Mouse (Mus musculus) forebrain, postnatal 0 days (tissue): Measurements from ENCODE around the gene Sema4d. TPM values are rescaled to one million over a fixed set of nuclear protein-coding genes. Genes with fewer than 3 reads are reported as not detected.

Experiments
- ATAC-seq: fragments of 200-750 bp; cut with Nextera tagmentation; 2 replicates; pipeline ENCODE4 v1.8.0; 2017; ENCODE audit warnings: mild to moderate bottlenecking, moderate library complexity
- DNase-seq: peaks from one replicate; pipeline ENCODE4 v3.0.0-alpha.2; 2015
- H3K27ac ChIP-seq: fragments of 300-500 bp; sonication (generic); 2 replicates; pipeline ENCODE4 v1.5.1; 2014; ENCODE audit warnings: low read depth, mild to moderate bottlenecking, antibody characterized with exemption, low read length, moderate library complexity, mixed read lengths
- H3K27me3 ChIP-seq: fragments of 300-500 bp; sonication (generic); 2 replicates; pipeline ENCODE4 v1.6.1; 2014; ENCODE audit warnings: mild to moderate bottlenecking, low read length, mixed read lengths; ENCODE audit not compliant: insufficient read depth
- H3K36me3 ChIP-seq: fragments of 300-500 bp; sonication (generic); 2 replicates; pipeline ENCODE4 v1.6.1; 2014; ENCODE audit warnings: mild to moderate bottlenecking, moderate library complexity; ENCODE audit not compliant: insufficient read depth
- H3K4me1 ChIP-seq: fragments of 300-500 bp; sonication (generic); 2 replicates; pipeline ENCODE4 v1.6.1; 2014; ENCODE audit warnings: antibody characterized with exemption; ENCODE audit not compliant: insufficient read depth
- H3K4me2 ChIP-seq: fragments of 300-500 bp; sonication (generic); 2 replicates; pipeline ENCODE4 v1.6.1; 2014; ENCODE audit warnings: low read depth, mild to moderate bottlenecking, moderate library complexity
- H3K4me3 ChIP-seq: fragments of 300-500 bp; sonication (generic); 2 replicates; pipeline ENCODE4 v1.5.1; 2014; ENCODE audit warnings: low read depth, low read length, mixed read lengths
- H3K9ac ChIP-seq: fragments of 300-500 bp; sonication (generic); 2 replicates; pipeline ENCODE4 v1.6.1; 2014; ENCODE audit warnings: mild to moderate bottlenecking
- H3K9me3 ChIP-seq: fragments of 300-500 bp; sonication (generic); 2 replicates; pipeline ENCODE4 v1.6.1; 2016; ENCODE audit warnings: low read length
- CTCF ChIP-seq: sonication (generic); IDR thresholded peaks from 2 replicates; pipeline ENCODE4 v1.5.1; 2016; ENCODE audit warnings: antibody characterized with exemption, control low read depth, low read depth
- WGBS: fragments of 180-500 bp; shearing (Covaris S2); extraction: QIAGEN DNeasy Blood & Tissue Kit; methylation state at CpG from one replicate; pipeline ENCODE4 v1.1.7; 2014; 5-methylcytosine and 5-hydroxymethylcytosine counted together
- polyA plus RNA-seq: library from polyadenylated mRNA; unstranded; fragments of >200 nt; fragmentation: Nextera tagmentation; extraction: Ambion mirVana; gene quantifications from 2 replicates; pipeline ENCODE4 v1.2.1, GENCODE M21; 2015
- total RNA-seq: library from RNA; depleted of rRNA; stranded (reverse); fragments of >200 nt; gene quantifications from 2 replicates; pipeline ENCODE4 v1.2.3, GENCODE M21; 2014

Gene Sema4d
- total and polyA plus RNA-seq, 2 experiments from 2014 or later = 14.2 to 16.5 TPM

GRCm38 (mm10) chr13:51743855-51744254 lies 49.7 kb downstream of the Sema4d start:
- H3K9ac ChIP-seq = no peak overlapping the region
- no peak overlapping the region for H3K4me3 ChIP-seq
- no peaks in the 10 kb centered on the region for H3K9me3 ChIP-seq
- ATAC-seq = no peak
- 75% methylated on average over 3 of the region's 3 CpGs for WGBS
- no peak overlapping the region for H3K4me2 ChIP-seq
- H3K4me1 ChIP-seq = no peaks in the 10 kb centered on the region
- no peaks in the 10 kb centered on the region for H3K36me3 ChIP-seq
- no peak for DNase-seq
- TF ChIP-seq CTCF = no peak
- no peaks in the 10 kb centered on the region for H3K27me3 ChIP-seq
- H3K27ac ChIP-seq = no peak overlapping the region

DNA sequence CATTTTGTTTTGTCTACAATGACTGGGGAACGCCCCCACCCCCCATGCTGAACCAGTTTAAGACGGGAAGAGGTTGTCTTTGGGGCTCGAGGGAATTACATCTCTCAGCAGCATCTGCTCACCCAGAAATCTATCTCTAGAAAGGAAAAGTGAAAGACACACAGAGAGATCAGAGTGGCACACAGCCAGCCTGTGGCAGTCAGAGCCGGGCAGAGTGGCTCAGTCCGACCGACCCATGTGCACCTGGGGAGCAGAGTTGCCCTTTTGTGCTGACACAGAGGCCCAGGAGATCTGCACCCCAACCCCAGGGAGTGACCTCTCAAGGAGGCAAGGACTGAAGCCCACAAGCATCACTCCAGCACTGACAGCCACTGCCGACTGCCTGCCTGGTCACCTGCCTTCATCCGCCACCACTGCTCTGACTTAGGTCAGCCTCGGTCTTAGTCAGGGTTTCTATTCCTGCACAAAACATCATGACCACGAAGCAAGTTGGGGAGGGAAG lies 50.9 kb downstream of the Sema4d start:
- no peak overlapping the region for H3K27ac ChIP-seq
- 79% methylated on average over 10 of the region's 10 CpGs for WGBS
- H3K9ac ChIP-seq = no peak overlapping the region
- H3K36me3 ChIP-seq = no peaks in the 10 kb centered on the region
- H3K9me3 ChIP-seq = no peaks in the 10 kb centered on the region
- DNase-seq (no peak), ATAC-seq (no peak)
- H3K27me3 ChIP-seq = no peaks in the 10 kb centered on the region
- no peak overlapping the region for H3K4me2 ChIP-seq
- no peak overlapping the region for H3K4me3 ChIP-seq
- H3K4me1 ChIP-seq = no peaks in the 10 kb centered on the region
- TF ChIP-seq CTCF = no peak

DNA sequence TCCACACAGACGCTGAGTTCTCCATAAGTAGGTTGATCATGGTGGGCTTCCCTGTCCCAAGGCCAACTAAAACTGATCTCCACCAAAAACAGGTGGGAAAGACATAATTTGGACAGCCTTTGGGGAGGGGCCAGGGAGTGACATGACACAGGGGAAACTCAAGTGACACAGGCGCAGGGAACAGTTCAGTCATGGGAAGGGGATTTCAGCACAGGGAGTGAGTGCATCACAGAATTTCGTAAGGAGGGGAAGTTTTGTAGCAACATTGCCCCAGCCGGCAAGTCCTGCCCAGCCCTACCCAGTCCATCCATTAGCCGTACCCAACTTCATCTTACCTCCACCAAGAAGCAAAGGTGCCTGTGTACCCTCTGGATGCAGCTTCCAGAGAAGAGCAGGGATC lies 52.8 kb downstream of the Sema4d start:
- Histone ChIP-seq H3K9me3 (no peaks in the 10 kb centered on the region), H3K27ac (no peak overlapping the region), H3K4me3 (no peak overlapping the region), H3K4me2 (no peak overlapping the region), H3K4me1 (no peaks in the 10 kb centered on the region), H3K9ac (no peak overlapping the region), H3K36me3 (no peaks in the 10 kb centered on the region), H3K27me3 (no peaks in the 10 kb centered on the region)
- WGBS = 84% methylated on average over 5 of the region's 5 CpGs
- ATAC-seq (no peak), DNase-seq (no peak)
- no peak for TF ChIP-seq CTCF

GRCm38 (mm10) chr13:51739713-51740112 lies 53.8 kb downstream of the Sema4d start:
- ATAC-seq (no peak), DNase-seq (no peak)
- H3K4me2 ChIP-seq = no peak overlapping the region
- WGBS = 91% methylated on average over 1 of the region's 1 CpGs
- no peaks in the 10 kb centered on the region for H3K4me1 ChIP-seq
- H3K36me3 ChIP-seq = no peaks in the 10 kb centered on the region
- H3K27me3 ChIP-seq = no peaks in the 10 kb centered on the region
- H3K9ac ChIP-seq = no peak overlapping the region
- no peaks in the 10 kb centered on the region for H3K9me3 ChIP-seq
- no peak overlapping the region for H3K4me3 ChIP-seq
- TF ChIP-seq CTCF = no peak
- H3K27ac ChIP-seq = no peak overlapping the region

- no peak for ATAC-seq
Measured at GRCm38 (mm10) chr13:51738531-51739117, 54.9 kb downstream of the Sema4d start.

DNA sequence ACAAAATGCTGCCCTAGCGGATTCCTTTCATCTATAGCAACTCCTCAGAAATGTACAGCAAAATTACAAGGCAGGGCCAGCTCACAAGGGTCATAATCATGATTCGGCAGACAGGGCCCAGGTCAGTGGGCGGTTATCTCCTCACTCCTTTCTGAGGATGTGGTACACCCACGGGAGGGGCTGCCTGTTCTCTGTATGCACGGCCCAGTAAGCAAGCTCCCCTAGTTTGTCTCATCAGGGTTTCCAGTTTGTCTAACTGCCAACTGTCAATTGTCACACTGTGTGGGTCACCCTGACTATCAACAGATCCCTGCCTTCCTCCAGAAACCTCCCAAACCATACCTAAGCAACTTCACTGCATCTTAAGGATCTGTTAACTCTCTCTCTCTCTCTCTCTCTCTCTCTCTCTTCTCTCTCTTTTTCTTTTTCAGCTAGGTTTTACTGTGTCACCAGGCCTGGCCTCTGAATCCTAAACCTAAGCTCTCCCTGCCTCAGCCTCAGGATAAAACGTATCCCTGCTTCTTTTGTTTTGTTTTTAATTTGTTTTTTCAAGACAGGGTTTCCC lies 55.5 kb downstream of the Sema4d start:
- Histone ChIP-seq H3K4me1 (no peaks in the 10 kb centered on the region), H3K36me3 (no peaks in the 10 kb centered on the region), H3K27ac (no peak overlapping the region), H3K4me2 (no peak overlapping the region), H3K27me3 (no peaks in the 10 kb centered on the region), H3K9me3 (no peaks in the 10 kb centered on the region), H3K4me3 (no peak overlapping the region), H3K9ac (no peak overlapping the region)
- ATAC-seq = no peak
- no peak for TF ChIP-seq CTCF
- no peak for DNase-seq
- WGBS = 63% methylated on average over 6 of the region's 6 CpGs

More at GRCm38 (mm10) chr13:51738531-51739117, 54.9 kb downstream of the Sema4d start:
- H3K27ac ChIP-seq = no peak overlapping the region
- WGBS = 97% methylated on average over 11 of the region's 11 CpGs
- DNase-seq = no peak
- no peaks in the 10 kb centered on the region for H3K36me3 ChIP-seq
- no peaks in the 10 kb centered on the region for H3K4me1 ChIP-seq
- H3K4me2 ChIP-seq = no peak overlapping the region
- no peaks in the 10 kb centered on the region for H3K9me3 ChIP-seq
- H3K9ac ChIP-seq = no peak overlapping the region
- no peak overlapping the region for H3K4me3 ChIP-seq
- H3K27me3 ChIP-seq = no peaks in the 10 kb centered on the region
- no peak for TF ChIP-seq CTCF

GRCm38 (mm10) chr13:51737033-51737948 lies 56.3 kb downstream of the Sema4d start:
- no peaks in the 10 kb centered on the region for H3K9me3 ChIP-seq
- no peak overlapping the region for H3K4me3 ChIP-seq
- no peak for TF ChIP-seq CTCF
- H3K27ac ChIP-seq = no peak overlapping the region
- no peak for ATAC-seq
- DNase-seq = no peak
- no peaks in the 10 kb centered on the region for H3K27me3 ChIP-seq
- no peak overlapping the region for H3K9ac ChIP-seq
- no peak overlapping the region for H3K4me2 ChIP-seq
- H3K36me3 ChIP-seq = no peaks in the 10 kb centered on the region
- WGBS = 76% methylated on average over 20 of the region's 20 CpGs
- peaks cover 4% of the 10 kb centered on the region; the same call in 1 of the 2 replicates for H3K4me1 ChIP-seq
